Mouse (Mus musculus) liver, postnatal 0 days (tissue): Measurements from ENCODE around the gene Prdm10. TPM values are rescaled to one million over a fixed set of nuclear protein-coding genes. Genes with fewer than 3 reads are reported as not detected.

Experiments
- ATAC-seq: fragments of 200-750 bp; cut with Nextera tagmentation; 2 replicates; pipeline ENCODE4 v1.8.0; 2017; ENCODE audit warnings: mild to moderate bottlenecking, moderate library complexity
- DNase-seq: peaks from one replicate; pipeline ENCODE4 v3.0.0-alpha.2; 2016
- H3K27ac ChIP-seq: fragments of 300-500 bp; sonication (generic); 2 replicates; pipeline ENCODE4 v1.5.1; 2014; ENCODE audit warnings: antibody characterized with exemption, moderate library complexity, mild to moderate bottlenecking, low read depth
- H3K27me3 ChIP-seq: fragments of 300-500 bp; sonication (generic); 2 replicates; pipeline ENCODE4 v1.6.1; 2014; ENCODE audit warnings: low read length, control low read depth, mixed read lengths; ENCODE audit not compliant: insufficient read depth
- H3K36me3 ChIP-seq: fragments of 300-500 bp; sonication (generic); replicated peaks from 2 replicates; pipeline ENCODE4 v1.6.1; 2014; ENCODE audit warnings: mild to moderate bottlenecking, control low read depth, low read length, moderate library complexity, mixed read lengths; ENCODE audit not compliant: insufficient read depth
- H3K4me1 ChIP-seq: fragments of 300-500 bp; sonication (generic); 2 replicates; pipeline ENCODE4 v1.6.1; 2014; ENCODE audit warnings: antibody characterized with exemption, mild to moderate bottlenecking, control low read depth; ENCODE audit not compliant: insufficient read depth
- H3K4me2 ChIP-seq: fragments of 300-500 bp; sonication (generic); 2 replicates; pipeline ENCODE4 v1.6.1; 2014; ENCODE audit warnings: low read depth, mild to moderate bottlenecking, low read length, moderate library complexity, mixed read lengths
- H3K4me3 ChIP-seq: fragments of 300-500 bp; sonication (generic); 2 replicates; pipeline ENCODE4 v1.5.1; 2014; ENCODE audit warnings: low read depth, low read length
- H3K9ac ChIP-seq: fragments of 300-500 bp; sonication (generic); replicated peaks from 2 replicates; pipeline ENCODE4 v1.6.1; 2014; ENCODE audit warnings: mild to moderate bottlenecking, moderate library complexity
- H3K9me3 ChIP-seq: fragments of 300-500 bp; sonication (generic); 2 replicates; pipeline ENCODE4 v1.6.1; 2016; ENCODE audit warnings: mild to moderate bottlenecking, control low read depth, low read length, mixed read lengths
- CTCF ChIP-seq: sonication (generic); IDR thresholded peaks from 2 replicates; pipeline ENCODE4 v1.5.1; 2016; ENCODE audit warnings: antibody characterized with exemption, low read depth
- EP300 ChIP-seq: IDR thresholded peaks from 2 replicates; pipeline ENCODE4 v1.6.1; 2016; ENCODE audit warnings: antibody characterized with exemption, low read depth, mild to moderate bottlenecking
- WGBS: fragments of 180-500 bp; shearing (Covaris S2); extraction: QIAGEN DNeasy Blood & Tissue Kit; methylation state at CpG from one replicate; pipeline ENCODE4 v1.1.7; 2014; ENCODE audit not compliant: insufficient replicate concordance; 5-methylcytosine and 5-hydroxymethylcytosine counted together
- polyA plus RNA-seq: library from polyadenylated mRNA; unstranded; fragments of >200 nt; fragmentation: Nextera tagmentation; extraction: Ambion mirVana; gene quantifications from 2 replicates; pipeline ENCODE4 v1.2.1, GENCODE M21; 2015

The Prdm10 gene
- polyA plus RNA-seq, 1 experiment from 2014 or later: 1.5 TPM

GRCm38 (mm10) chr9:31247447-31248220, 32.7 kb upstream of the Prdm10 start:
- Histone ChIP-seq H3K27me3 (no peaks in the 10 kb centered on the region), H3K9ac (no peak overlapping the region), H3K27ac (peak overlapping the region; percentile 5; the same call in 1 of the 2 replicates), H3K4me1 (peaks cover 10% of the 10 kb centered on the region), H3K4me2 (no peak overlapping the region), H3K36me3 (no peaks in the 10 kb centered on the region), H3K9me3 (no peaks in the 10 kb centered on the region), H3K4me3 (no peak overlapping the region)
- ATAC-seq (no peak), DNase-seq (no peak)
- TF ChIP-seq CTCF (no peak), EP300 (no peak)
- whole genome bisulfite sequencing: 60% methylated on average over 8 of the region's 8 CpGs

GRCm38 (mm10) chr9:31252182-31252799, 28.0 kb upstream of the Prdm10 start:
- Histone ChIP-seq H3K9me3 (no peaks in the 10 kb centered on the region), H3K9ac (peak overlapping the region; percentile 53; the same call in 1 of the 2 replicates), H3K4me3 (peak overlapping the region; percentile 37), H3K4me1 (peaks cover 32% of the 10 kb centered on the region), H3K36me3 (no peaks in the 10 kb centered on the region), H3K27ac (peak overlapping the region; percentile 88), H3K27me3 (no peaks in the 10 kb centered on the region), H3K4me2 (peak overlapping the region; percentile 73)
- DNase-seq (peak; percentile 86), ATAC-seq (peak; percentile 79)
- 37% methylated on average over 10 of the region's 10 CpGs for WGBS
- peak; percentile 71 for TF ChIP-seq EP300
- no peak for TF ChIP-seq CTCF

- Histone ChIP-seq H3K4me2 (peak overlapping the region; percentile 73), H3K27me3 (no peaks in the 10 kb centered on the region), H3K27ac (peak overlapping the region; percentile 88), H3K4me1 (peaks cover 32% of the 10 kb centered on the region), H3K9ac (peak overlapping the region; percentile 53), H3K36me3 (no peaks in the 10 kb centered on the region), H3K4me3 (peak overlapping the region; percentile 37), H3K9me3 (no peaks in the 10 kb centered on the region)
- TF ChIP-seq CTCF: no peak
- TF ChIP-seq EP300: peak; percentile 35; the same call in 1 of the 2 replicates
- peak; percentile 40 for ATAC-seq
- WGBS: 4% methylated on average over 10 of the region's 10 CpGs
- DNase-seq: peak; percentile 48
These were observed 27.0 kb upstream of the Prdm10 start for GRCm38 (mm10) chr9:31253311-31253734.

GRCm38 (mm10) chr9:31253866-31254696, 26.3 kb upstream of the Prdm10 start:
- TF ChIP-seq EP300 (no peak), CTCF (no peak)
- Histone ChIP-seq H3K4me3 (peak overlapping the region; percentile 37; the same call in 1 of the 2 replicates), H3K4me2 (peak overlapping the region; percentile 73), H3K4me1 (peaks cover 32% of the 10 kb centered on the region), H3K36me3 (no peaks in the 10 kb centered on the region), H3K9me3 (no peaks in the 10 kb centered on the region), H3K9ac (peak overlapping the region; percentile 53), H3K27me3 (no peaks in the 10 kb centered on the region), H3K27ac (peak overlapping the region; percentile 88)
- peak; percentile 29 for DNase-seq
- peak; percentile 31 for ATAC-seq
- 37% methylated on average over 11 of the region's 11 CpGs for WGBS

- Histone ChIP-seq H3K4me2 (peak overlapping the region; percentile 73), H3K36me3 (no peaks in the 10 kb centered on the region), H3K4me3 (0 out of 2 replicates have a peak overlapping the region, but pooled peaks have one; percentile 3), H3K9ac (no peak overlapping the region), H3K27me3 (no peaks in the 10 kb centered on the region), H3K4me1 (peaks cover 32% of the 10 kb centered on the region), H3K9me3 (no peaks in the 10 kb centered on the region), H3K27ac (peak overlapping the region; percentile 88)
- ATAC-seq (peak; percentile 79), DNase-seq (peak; percentile 69)
- WGBS: 44% methylated on average over 7 of the region's 7 CpGs
- no peak for TF ChIP-seq CTCF
- peak; percentile 99 for TF ChIP-seq EP300
These were observed 25.7 kb upstream of the Prdm10 start for GRCm38 (mm10) chr9:31254697-31255004.
